Mouse (Mus musculus): ENCODE data around the gene Zfp74.

Gene Zfp74

GRCm38 (mm10) chr7:29944201-29944600 is 9.7 kb downstream of the Zfp74 start:
- DNase-seq (ENCODE audit: low read depth, low spot score), result no peak

GRCm38 (mm10) chr7:29943720-29944119 is 10.2 kb downstream of the Zfp74 start:
- DNase-seq (ENCODE audit: low read depth, low spot score), result no peak

- no peak for DNase-seq (ENCODE audit: low read depth, low spot score)
Observed at GRCm38 (mm10) chr7:29942740-29943139, 11.1 kb downstream of the Zfp74 start.

- DNase-seq (ENCODE audit: low read depth, low spot score), result no peak
Observed at GRCm38 (mm10) chr7:29941027-29941426, 12.9 kb downstream of the Zfp74 start.

- DNase-seq (ENCODE audit: low read depth, low spot score), result no peak
Observed at GRCm38 (mm10) chr7:29938856-29939255, 15.0 kb downstream of the Zfp74 start.

- no peak for DNase-seq (ENCODE audit: low read depth, low spot score)
Observed at GRCm38 (mm10) chr7:29922780-29923179, 31.1 kb downstream of the Zfp74 start.

GRCm38 (mm10) chr7:29921439-29922093 is 32.3 kb downstream of the Zfp74 start:
- no peak for DNase-seq (ENCODE audit: low read depth, low spot score)

GRCm38 (mm10) chr7:29918062-29918453 is 35.8 kb downstream of the Zfp74 start:
- DNase-seq (ENCODE audit: low read depth, low spot score), result no peak

- no peak for DNase-seq (ENCODE audit: low read depth, low spot score)
Observed at GRCm38 (mm10) chr7:29917371-29918061, 36.4 kb downstream of the Zfp74 start.

GRCm38 (mm10) chr7:29912172-29912571 is 41.7 kb downstream of the Zfp74 start:
- DNase-seq (ENCODE audit: low read depth, low spot score), result no peak

GRCm38 (mm10) chr7:29910252-29910651 is 43.6 kb downstream of the Zfp74 start:
- no peak for DNase-seq (ENCODE audit: low read depth, low spot score)

- peak; percentile 77 for DNase-seq (ENCODE audit: low read depth, low spot score)
Observed at GRCm38 (mm10) chr7:29908130-29908950, 45.5 kb downstream of the Zfp74 start, which contains the start of gene Zfp383. TSS of gene Zfp383 (plus strand) at chr7:29908223.

GRCm38 (mm10) chr7:29907206-29907605 is 46.7 kb downstream of the Zfp74 start:
- DNase-seq (ENCODE audit: low read depth, low spot score), result no peak

- DNase-seq (ENCODE audit: low read depth, low spot score), result no peak
Observed at GRCm38 (mm10) chr7:29906682-29907058, 47.2 kb downstream of the Zfp74 start.

GRCm38 (mm10) chr7:29905966-29906681 is 47.8 kb downstream of the Zfp74 start, which contains the start of gene Zfp27:
TSS of gene Zfp27 (minus strand) at chr7:29906572.
- DNase-seq (ENCODE audit: low read depth, low spot score), result peak; percentile 90

GRCm38 (mm10) chr7:29904101-29904500 is 49.8 kb downstream of the Zfp74 start:
- no peak for DNase-seq (ENCODE audit: low read depth, low spot score)

GRCm38 (mm10) chr7:29898351-29898750 is 55.5 kb downstream of the Zfp74 start:
- DNase-seq (ENCODE audit: low read depth, low spot score), result no peak

GRCm38 (mm10) chr7:29892756-29893155 is 61.1 kb downstream of the Zfp74 start:
- no peak for DNase-seq (ENCODE audit: low read depth, low spot score)

GRCm38 (mm10) chr7:29890501-29890900 is 63.4 kb downstream of the Zfp74 start:
- DNase-seq (ENCODE audit: low read depth, low spot score), result no peak

- DNase-seq (ENCODE audit: low read depth, low spot score), result no peak
Observed at GRCm38 (mm10) chr7:29880916-29881315, 73.0 kb downstream of the Zfp74 start.

Data from retina, postnatal 7 days (tissue).